ENCODE assay signal across 8 mouse cellular contexts in the genomic region with DNA sequence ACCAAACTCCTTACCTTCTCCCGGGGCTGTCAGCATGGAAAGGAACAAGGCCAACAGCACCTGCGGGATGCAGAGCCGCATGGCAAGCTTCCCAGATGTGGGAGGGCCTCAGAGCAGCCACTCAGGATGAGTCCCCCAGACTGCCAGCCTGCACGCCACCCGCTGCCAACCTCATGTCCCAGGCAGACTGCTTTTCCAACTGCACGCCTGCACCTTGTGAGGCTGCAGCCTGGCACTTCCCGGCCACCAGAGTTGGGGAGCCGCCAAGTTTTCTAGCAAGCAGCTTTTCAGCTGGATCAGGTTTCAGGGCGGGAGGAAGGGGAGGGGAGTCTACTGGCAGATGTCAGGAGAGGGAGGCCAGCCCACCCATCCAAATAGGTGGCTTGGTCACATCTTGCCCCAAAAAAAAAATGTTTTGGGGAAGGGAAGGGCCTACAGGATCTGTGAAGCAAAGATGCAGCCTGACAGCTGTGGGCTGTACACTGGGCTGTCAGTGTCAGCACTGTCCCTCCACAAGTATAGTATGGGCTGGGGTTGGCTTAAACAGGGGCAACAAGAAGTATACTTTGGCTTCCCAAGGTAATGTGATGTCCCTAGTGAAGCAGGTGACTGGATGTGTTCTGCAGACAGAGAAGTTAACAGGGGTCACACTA. TPM values are rescaled to one million over a fixed set of nuclear protein-coding genes. Genes with fewer than 3 reads are reported as not detected.
A peak's percentile ranks its signal among the peaks of the same experiment; 100 is the strongest.
DNase-seq lines count a peak whose midpoint lies in the region; ATAC-seq lines count a peak whose summit lies in the region.

Htr3a (minus strand) TSS at position 215 of the 653 bp plus-strand sequence.

- H3K27ac ChIP-seq in neural tube, embryonic 11.5 days (ENCODE audit: low read depth, low read length): no peak within 1 kb of the TSS

- H3K27me3 ChIP-seq in neural tube, embryonic 11.5 days (ENCODE audit: control insufficient read depth, insufficient read depth, low read length): no peaks in the 10 kb centered on the region

- H3K4me2 ChIP-seq in neural tube, embryonic 11.5 days (ENCODE audit: low read depth): 0 out of 2 replicates have a peak within 1 kb of the TSS, but pooled peaks have one; percentile 22

- 5% methylated on average over 9 of the region's 9 CpGs for WGBS in neural tube, embryonic 11.5 days

- no peak within 1 kb of the TSS for H3K4me3 ChIP-seq in neural tube, embryonic 11.5 days (ENCODE audit: low read depth, low read length)

- H3K36me3 ChIP-seq in neural tube, embryonic 11.5 days (ENCODE audit: control insufficient read depth, insufficient read depth, low read length): no peaks in the 10 kb centered on the region

- no peaks in the 10 kb centered on the region for H3K9me3 ChIP-seq in neural tube, embryonic 11.5 days (ENCODE audit: control insufficient read depth, low read length)

- no peaks in the 10 kb centered on the region for H3K4me1 ChIP-seq in neural tube, embryonic 11.5 days (ENCODE audit: control insufficient read depth, insufficient read depth, low read length)

- peak; percentile 23 for DNase-seq in adipocyte (ENCODE audit: low spot score)
- DNase-seq in cerebellum, postnatal 25 days: peak; percentile 74 to 83
- DNase-seq in frontal cortex, postnatal 36 days (ENCODE audit: low spot score in 2 of 2): peak; percentile 23 to 56
- peak; percentile 73 for DNase-seq in kidney, adult 11 months
- DNase-seq in left cerebral cortex, postnatal 14 days (ENCODE audit: low spot score in 2 of 2): peak; percentile 55 to 72
- peak; percentile 39 for DNase-seq in neural tube, embryonic 11.5 days (ENCODE audit: low spot score)

- intact Hi-C loops in left cerebral cortex, postnatal 14 days (cut with DNase I): no loop called here

- ATAC-seq in neural tube, embryonic 11.5 days (ENCODE audit: insufficient read depth, low FRiP score, low TSS enrichment): no peak
- no peak for ATAC-seq in inflammation-experienced regulatory T-cells, adult 6 months
- no peak for ATAC-seq in erythroblast, adult 5-6 weeks (replicated peaks; ENCODE audit: low FRiP score, poor library complexity, severe bottlenecking)

- no peak within 1 kb of the TSS for H3K9ac ChIP-seq in neural tube, embryonic 11.5 days (ENCODE audit: low read length)

RNA-seq across cellular contexts. Expression of gene Htr3a, which starts in this region (rescaled TPM):
- 1 to 10 TPM; 4.9 to 5.3 TPM for total RNA-seq in left cerebral cortex, postnatal 14 days (2021)
- polyA plus RNA-seq in neural tube, embryonic 11.5 days (2014; fragmentation: Nextera tagmentation; extraction: Ambion mirVana): 0.16 TPM in 1 of 2 replicates, not detected in the other
- polyA plus RNA-seq in inflammation-experienced regulatory T-cells, adult 6 months (2017; shearing (Covaris generic)): not detected
- not detected in 2 replicates for total RNA-seq in erythroblast, adult 5-6 weeks (2015; ENCODE audit: low replicate concordance)
- total RNA-seq in erythroblast, adult 5-6 weeks (2017; ENCODE audit: low replicate concordance): not detected in 2 replicates

Comparison
In these comparisons a context has a peak if more than half of its experiments do, and no peak if none do; other contexts are left out.
1. RNA of gene Htr3a (total RNA-seq): 4.9 to 5.3 TPM in left cerebral cortex, postnatal 14 days; not detected in erythroblast, adult 5-6 weeks; every median in the first group is over 4 times any median in the second.
2. Peak in DNase-seq and H3K4me2 ChIP-seq in neural tube, embryonic 11.5 days; RNA of the gene not detected or under 1 TPM.
3. DNase-seq: peak in every context shown above with its lines; median percentile 78 in cerebellum, postnatal 25 days; 73 in kidney, adult 11 months; 64 in left cerebral cortex, postnatal 14 days; 40 in frontal cortex, postnatal 36 days; 39 in neural tube, embryonic 11.5 days; 23 in adipocyte.